Mouse (Mus musculus) lung, postnatal 0 days (tissue): Measurements from ENCODE around the gene Zscan5b.

Source experiments
- CTCF ChIP-seq: IDR thresholded peaks from 2 replicates; pipeline ENCODE4 v1.5.1; 2016; ENCODE audit warnings: antibody characterized with exemption, mild to moderate bottlenecking
- EP300 ChIP-seq: IDR thresholded peaks from 2 replicates; pipeline ENCODE4 v1.6.1; 2016; ENCODE audit warnings: antibody characterized with exemption, mild to moderate bottlenecking, control low read depth

DNA sequence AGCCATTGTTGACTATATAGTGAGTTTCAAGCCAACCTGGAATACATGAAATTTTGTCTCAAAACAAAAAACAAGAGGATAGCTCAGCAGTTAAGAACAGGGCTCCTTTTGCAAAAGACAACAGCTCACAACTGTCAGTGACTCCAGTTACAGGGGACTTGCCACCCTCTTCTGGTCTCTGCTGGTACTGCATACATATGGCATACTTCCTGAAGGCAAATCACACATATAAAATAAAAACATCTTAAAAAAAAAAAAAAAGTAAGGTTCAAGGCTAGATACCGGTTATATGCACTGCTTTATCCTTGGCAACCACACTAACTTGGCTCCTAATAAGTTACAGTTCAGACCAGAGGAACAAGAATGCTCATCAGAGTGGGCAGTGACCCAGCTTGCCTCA lies 60.7 kb downstream of the Zscan5b start:
- no peak; the same call in 1 of the 2 replicates for TF ChIP-seq EP300
- TF ChIP-seq CTCF, result peak; percentile 86
